Mouse (Mus musculus) layer of hippocampus, postnatal 25 days (tissue): Measurements from ENCODE around the gene Zfp362. TPM values are rescaled to one million over a fixed set of nuclear protein-coding genes. Genes with fewer than 3 reads are reported as not detected.

ENCODE experiments used
- DNase-seq, 2 experiments: peaks; one replicate each; pipeline ENCODE4 v3.0.0; 2022; ENCODE audit warnings: mixed read lengths in 2 of 2, low spot score in 1 of 2; ENCODE audit errors: extremely low spot score in 1 of 2
- total RNA-seq, 2 experiments: library from RNA; stranded (reverse); gene quantifications; 2 replicates each; pipeline ENCODE4 v1.2.3; 2021

Zfp362 gene
- 10 to 100 TPM; 24.7 to 33.8 TPM for total RNA-seq

- peak; percentile 27 to 30 for DNase-seq
These were observed at the start of gene Zfp362 for GRCm38 (mm10) chr4:128806043-128806826. Gene Zfp362 (minus strand): TSS chr4:128806045.

GRCm38 (mm10) chr4:128855613-128856040 lies 49.8 kb upstream of the Zfp362 start:
- DNase-seq, result no peak

- DNase-seq, result no peak
These were observed 47.3 kb upstream of the Zfp362 start for GRCm38 (mm10) chr4:128853117-128853516.

- no peak for DNase-seq
These were observed 46.5 kb upstream of the Zfp362 start for GRCm38 (mm10) chr4:128852266-128852887.

GRCm38 (mm10) chr4:128849686-128850085 lies 43.8 kb upstream of the Zfp362 start:
- DNase-seq, result no peak

GRCm38 (mm10) chr4:128848961-128849360 lies 43.1 kb upstream of the Zfp362 start:
- no peak for DNase-seq

- no peak for DNase-seq
These were observed 39.6 kb upstream of the Zfp362 start for GRCm38 (mm10) chr4:128845367-128845973.

GRCm38 (mm10) chr4:128844566-128844965 lies 38.7 kb upstream of the Zfp362 start:
- DNase-seq, result no peak

- no peak for DNase-seq
These were observed 35.4 kb upstream of the Zfp362 start for GRCm38 (mm10) chr4:128841259-128841658.

GRCm38 (mm10) chr4:128839811-128840738 lies 34.2 kb upstream of the Zfp362 start:
- DNase-seq, result no peak

GRCm38 (mm10) chr4:128838202-128838601 lies 32.4 kb upstream of the Zfp362 start:
- no peak for DNase-seq

GRCm38 (mm10) chr4:128824131-128824530 lies 18.3 kb upstream of the Zfp362 start:
- no peak for DNase-seq

- DNase-seq, result no peak
These were observed 14.7 kb upstream of the Zfp362 start for GRCm38 (mm10) chr4:128820568-128820967.

GRCm38 (mm10) chr4:128817011-128817410 lies 11.2 kb upstream of the Zfp362 start:
- no peak for DNase-seq

GRCm38 (mm10) chr4:128811382-128812056 lies 5.7 kb upstream of the Zfp362 start:
- peak; percentile 60 to 66 for DNase-seq

GRCm38 (mm10) chr4:128806827-128807179 lies 958 bp upstream of the Zfp362 start:
- DNase-seq, result peak in 1 of 2 experiments; percentile 27

GRCm38 (mm10) chr4:128805150-128806042 lies 449 bp downstream of the Zfp362 start:
- DNase-seq, result peak in 1 of 2 experiments; percentile 31

GRCm38 (mm10) chr4:128804426-128805149 lies 1.3 kb downstream of the Zfp362 start:
- DNase-seq, result no peak
